Comparison of ENCODE assay signal across 10 mouse cellular contexts in genomic region chr3:154171881-154172592, GRCm38 (mm10).
DNase-seq lines count a peak whose midpoint lies in the region; ATAC-seq and TF ChIP-seq lines count a peak whose summit lies in the region.
"Had no signal": no experiment of that assay in that cellular context is flagged by ENCODE, and none has a peak within 500 bp of the region (broad histone marks: within the 10 kb centered on the region; RNA-seq: fewer than 3 reads in every experiment).

No protein-coding gene starts in this region.

- no peaks in the 10 kb centered on the region for H3K36me3 ChIP-seq in neural tube, embryonic 13.5 days
- H3K36me3 ChIP-seq in midbrain, embryonic 11.5 days (ENCODE audit: control insufficient read depth, insufficient read depth, low read length), result no peaks in the 10 kb centered on the region
- H3K36me3 ChIP-seq: embryonic facial prominence, embryonic 15.5 days; heart, embryonic 13.5 days had no signal

- H3K4me1 ChIP-seq in neural tube, embryonic 13.5 days (replicated peaks), result peaks cover 12% of the 10 kb centered on the region
- H3K4me1 ChIP-seq in midbrain, embryonic 11.5 days (ENCODE audit: control insufficient read depth, insufficient read depth, low read length), result peaks cover 6% of the 10 kb centered on the region; the same call in 1 of the 2 replicates
- H3K4me1 ChIP-seq: embryonic facial prominence, embryonic 15.5 days; heart, embryonic 13.5 days had no signal

- WGBS in neural tube, embryonic 13.5 days, result 62% methylated on average over 10 of the region's 10 CpGs
- WGBS in midbrain, embryonic 11.5 days, result 29% methylated on average over 10 of the region's 10 CpGs

- no peaks in the 10 kb centered on the region for H3K27me3 ChIP-seq in neural tube, embryonic 13.5 days
- no peaks in the 10 kb centered on the region for H3K27me3 ChIP-seq in midbrain, embryonic 11.5 days (ENCODE audit: control insufficient read depth, insufficient read depth, low read length)
- H3K27me3 ChIP-seq: embryonic facial prominence, embryonic 15.5 days; heart, embryonic 13.5 days had no signal

- peak; percentile 15; the same call in 1 of the 2 replicates for ATAC-seq in neural tube, embryonic 13.5 days (ENCODE audit: low read depth)
- ATAC-seq in midbrain, embryonic 11.5 days (ENCODE audit: low FRiP score), result peak; percentile 67
- no peak for ATAC-seq in erythroblast, adult 5-6 weeks (replicated peaks; ENCODE audit: low FRiP score, poor library complexity, severe bottlenecking)
- ATAC-seq in granulocyte monocyte progenitor cell, adult 5-6 weeks (replicated peaks; ENCODE audit: poor library complexity, severe bottlenecking), result no peak

- no peaks in the 10 kb centered on the region for H3K9me3 ChIP-seq in neural tube, embryonic 13.5 days
- H3K9me3 ChIP-seq in midbrain, embryonic 11.5 days (ENCODE audit: control insufficient read depth, low read length), result no peaks in the 10 kb centered on the region
- H3K9me3 ChIP-seq: embryonic facial prominence, embryonic 15.5 days; heart, embryonic 13.5 days had no signal

- H3K9ac ChIP-seq in neural tube, embryonic 13.5 days, result no peak overlapping the region
- no peak overlapping the region for H3K9ac ChIP-seq in midbrain, embryonic 11.5 days (ENCODE audit: low read length)
- H3K9ac ChIP-seq: embryonic facial prominence, embryonic 15.5 days; heart, embryonic 13.5 days had no signal

- DNase-seq in neural tube, embryonic 10.5 days (ENCODE audit: extremely low spot score, low spot score), result no peak
- peak; percentile 75 to 88 for DNase-seq in layer of hippocampus, adult 2 months (ENCODE audit: low spot score in 2 of 2)
- peak; percentile 85 for DNase-seq in midbrain, embryonic 11.5 days (ENCODE audit: low spot score, missing footprints)
- DNase-seq in telencephalon, adult 2 months (ENCODE audit: low read depth, low spot score), result peak; percentile 70
- no peak for DNase-seq in ovary, adult 18-20 months (ENCODE audit: low spot score)

- no peak overlapping the region for H3K27ac ChIP-seq in neural tube, embryonic 13.5 days (replicated peaks)
- peak overlapping the region; percentile 94 for H3K27ac ChIP-seq in layer of hippocampus, adult 2 months
- H3K27ac ChIP-seq in midbrain, embryonic 11.5 days (ENCODE audit: low read depth, low read length), result no peak overlapping the region
- H3K27ac ChIP-seq: embryonic facial prominence, embryonic 15.5 days; heart, embryonic 13.5 days had no signal

- no peak for TF ChIP-seq CTCF in layer of hippocampus, adult 2 months (conservative IDR thresholded peaks at IDR 0.05)

- H3K4me3 ChIP-seq in neural tube, embryonic 13.5 days, result no peak overlapping the region
- H3K4me3 ChIP-seq in layer of hippocampus, adult 2 months, result peak overlapping the region; percentile 2; the same call in 1 of the 2 replicates
- no peak overlapping the region for H3K4me3 ChIP-seq in midbrain, embryonic 11.5 days (ENCODE audit: low read depth, low read length)
- H3K4me3 ChIP-seq: embryonic facial prominence, embryonic 15.5 days; heart, embryonic 13.5 days had no signal

- H3K4me2 ChIP-seq in neural tube, embryonic 13.5 days, result no peak overlapping the region
- no peak overlapping the region for H3K4me2 ChIP-seq in midbrain, embryonic 11.5 days
- H3K4me2 ChIP-seq: embryonic facial prominence, embryonic 15.5 days; heart, embryonic 13.5 days had no signal

Comparison
In these comparisons a context has a peak if more than half of its experiments do, and no peak if none do; other contexts are left out.
1. ATAC-seq: peak in neural tube, embryonic 13.5 days (single experiment) and midbrain, embryonic 11.5 days (single experiment); none in erythroblast, adult 5-6 weeks (single experiment) and granulocyte monocyte progenitor cell, adult 5-6 weeks (single experiment).
2. DNase-seq: peak in layer of hippocampus, adult 2 months (2 of 2), midbrain, embryonic 11.5 days (single experiment) and telencephalon, adult 2 months (single experiment); none in neural tube, embryonic 10.5 days (single experiment) and ovary, adult 18-20 months (single experiment).